Mouse (Mus musculus) thymus, adult 2 months (tissue): Measurements from ENCODE around the gene Ttc9c. TPM values are rescaled to one million over a fixed set of nuclear protein-coding genes. Genes with fewer than 3 reads are reported as not detected.
A peak's percentile ranks its signal among the peaks of the same experiment; 100 is the strongest.

Source experiments
- DNase-seq: peaks from one replicate; pipeline ENCODE4 v3.0.0; 2021
- H3K27ac ChIP-seq: fragments of 200-500 bp; 2 replicates; pipeline ENCODE4 v1.5.1; 2012; ENCODE audit warnings: low read length, control low read depth; ENCODE audit not compliant: control insufficient read depth, insufficient read depth
- H3K27me3 ChIP-seq: fragments of 200-500 bp; 2 replicates; pipeline ENCODE4 v1.6.1; 2012; ENCODE audit warnings: mild to moderate bottlenecking, low read length, moderate library complexity, mixed read lengths; ENCODE audit not compliant: control insufficient read depth, insufficient read depth
- H3K36me3 ChIP-seq: fragments of 200-500 bp; 2 replicates; pipeline ENCODE4 v1.6.1; 2012; ENCODE audit warnings: mild to moderate bottlenecking, low read length, moderate library complexity; ENCODE audit not compliant: control insufficient read depth, insufficient read depth
- H3K4me1 ChIP-seq: fragments of 200-500 bp; replicated peaks from 2 replicates; pipeline ENCODE4 v1.6.1; 2012; ENCODE audit warnings: low read length; ENCODE audit not compliant: control insufficient read depth, insufficient read depth
- H3K4me3 ChIP-seq: fragments of 200-500 bp; 2 replicates; pipeline ENCODE4 v1.5.1; 2012; ENCODE audit warnings: mild to moderate bottlenecking, low read length, control low read depth, moderate library complexity; ENCODE audit not compliant: control insufficient read depth, insufficient read depth
- CTCF ChIP-seq: fragments of 200-500 bp; IDR thresholded peaks from 2 replicates; pipeline ENCODE4 v1.5.1; 2012; ENCODE audit warnings: mild to moderate bottlenecking, control low read depth, low read length, moderate library complexity, borderline replicate concordance; ENCODE audit not compliant: control insufficient read depth, poor library complexity, insufficient read depth; ENCODE audit errors: extremely low read depth
- POLR2A ChIP-seq: fragments of 200-500 bp; IDR thresholded peaks from 2 replicates; pipeline ENCODE4 v1.6.1; 2012; ENCODE audit warnings: mild to moderate bottlenecking, low read length, control low read depth, moderate library complexity; ENCODE audit not compliant: control insufficient read depth, poor library complexity, insufficient read depth; ENCODE audit errors: extremely low read depth
- WGBS: fragments of 180-500 bp; shearing (Covaris S2); methylation state at CpG from one replicate; pipeline ENCODE4 v1.1.7; 2018; 5-methylcytosine and 5-hydroxymethylcytosine counted together
- polyA plus RNA-seq: library from polyadenylated mRNA; depleted of rRNA; stranded (reverse); fragments of >200 nt; gene quantifications from 2 replicates; pipeline ENCODE4 v1.2.3, GENCODE M21; 2012

The Ttc9c gene
- polyA plus RNA-seq, 1 experiment = 37.5 TPM

GRCm38 (mm10) chr19:8818301-8818798, 783 bp downstream of the Ttc9c start:
- Histone ChIP-seq H3K4me1 (peaks cover 9% of the 10 kb centered on the region), H3K27ac (peak overlapping the region; percentile 48), H3K36me3 (peaks cover 16% of the 10 kb centered on the region), H3K27me3 (no peaks in the 10 kb centered on the region), H3K4me3 (peak overlapping the region; percentile 56)
- no peak for DNase-seq
- WGBS = 6% methylated on average over 14 of the region's 14 CpGs
- no peak for TF ChIP-seq POLR2A
- 0 out of 2 replicates have a peak, but pooled peaks have one; percentile 17 for TF ChIP-seq CTCF

DNA sequence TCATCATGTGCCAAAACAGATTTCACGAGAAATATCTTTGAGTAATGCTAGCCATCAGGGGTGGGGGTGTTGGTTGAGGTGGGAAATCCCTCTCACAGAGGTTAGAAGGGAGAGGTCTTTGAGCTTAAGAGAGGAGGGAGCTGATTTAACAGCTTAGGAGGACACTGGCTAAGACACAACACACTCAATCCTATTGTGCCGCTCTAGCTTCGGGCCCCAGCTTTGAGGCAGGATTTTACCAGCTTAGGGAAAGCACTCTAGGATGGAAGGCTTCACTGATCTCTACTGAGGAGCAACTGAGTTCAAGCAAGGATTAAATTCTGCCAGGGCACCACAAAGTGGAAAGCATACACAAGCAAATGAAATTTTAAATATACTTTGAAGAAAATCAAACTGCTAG, 2.1 kb downstream of the Ttc9c start:
- Histone ChIP-seq H3K4me3 (no peak overlapping the region), H3K27ac (no peak overlapping the region), H3K36me3 (peaks cover 20% of the 10 kb centered on the region), H3K4me1 (peaks cover 6% of the 10 kb centered on the region), H3K27me3 (no peaks in the 10 kb centered on the region)
- whole genome bisulfite sequencing = 84% methylated on average over 3 of the region's 3 CpGs
- TF ChIP-seq CTCF = no peak
- TF ChIP-seq POLR2A = no peak
- no peak for DNase-seq

DNA sequence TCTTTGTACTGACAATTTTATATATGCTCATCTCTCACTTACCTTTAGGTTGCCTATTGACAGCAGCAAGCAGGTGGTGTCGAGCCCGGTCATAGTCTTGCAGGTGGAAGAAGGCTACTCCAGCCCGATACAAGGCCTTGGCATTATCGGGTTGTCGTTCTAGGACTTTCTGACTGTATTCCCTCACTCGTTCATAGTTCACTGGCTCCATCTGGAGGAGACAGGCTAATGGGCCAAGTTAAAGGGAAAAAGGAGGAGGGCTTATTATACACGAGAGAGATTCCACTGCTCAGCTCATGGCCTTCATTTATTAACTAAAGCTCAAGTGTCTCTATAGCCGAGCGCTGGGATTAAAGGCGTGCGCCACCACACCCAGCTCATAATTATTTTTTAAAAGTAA, 3.3 kb downstream of the Ttc9c start:
- TF ChIP-seq CTCF (no peak), POLR2A (no peak)
- no peak for DNase-seq
- Histone ChIP-seq H3K36me3 (peaks cover 29% of the 10 kb centered on the region), H3K27me3 (no peaks in the 10 kb centered on the region), H3K4me1 (peaks cover 6% of the 10 kb centered on the region), H3K27ac (no peak overlapping the region), H3K4me3 (no peak overlapping the region)
- 91% methylated on average over 11 of the region's 11 CpGs for WGBS

DNA sequence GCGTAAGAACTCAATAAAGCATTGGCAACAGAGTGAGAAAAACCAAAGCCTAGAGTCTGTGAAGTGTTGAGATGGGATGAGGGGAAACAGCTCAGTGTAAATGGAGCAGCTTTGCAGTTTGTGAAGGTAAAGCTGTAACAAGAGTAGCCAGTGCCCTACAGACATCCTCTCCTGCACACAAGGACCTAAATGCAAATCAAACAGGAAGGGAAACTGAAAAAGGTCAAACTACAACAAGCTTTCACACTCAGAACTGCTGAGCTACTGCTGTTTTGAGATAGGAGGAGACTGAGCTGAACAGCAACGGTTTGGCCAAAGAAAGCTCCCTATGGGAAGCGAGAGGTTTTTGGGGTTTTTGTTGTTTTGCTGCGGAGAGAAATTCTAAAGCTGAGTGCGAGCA, 12.3 kb downstream of the Ttc9c start:
- DNase-seq = no peak

DNA sequence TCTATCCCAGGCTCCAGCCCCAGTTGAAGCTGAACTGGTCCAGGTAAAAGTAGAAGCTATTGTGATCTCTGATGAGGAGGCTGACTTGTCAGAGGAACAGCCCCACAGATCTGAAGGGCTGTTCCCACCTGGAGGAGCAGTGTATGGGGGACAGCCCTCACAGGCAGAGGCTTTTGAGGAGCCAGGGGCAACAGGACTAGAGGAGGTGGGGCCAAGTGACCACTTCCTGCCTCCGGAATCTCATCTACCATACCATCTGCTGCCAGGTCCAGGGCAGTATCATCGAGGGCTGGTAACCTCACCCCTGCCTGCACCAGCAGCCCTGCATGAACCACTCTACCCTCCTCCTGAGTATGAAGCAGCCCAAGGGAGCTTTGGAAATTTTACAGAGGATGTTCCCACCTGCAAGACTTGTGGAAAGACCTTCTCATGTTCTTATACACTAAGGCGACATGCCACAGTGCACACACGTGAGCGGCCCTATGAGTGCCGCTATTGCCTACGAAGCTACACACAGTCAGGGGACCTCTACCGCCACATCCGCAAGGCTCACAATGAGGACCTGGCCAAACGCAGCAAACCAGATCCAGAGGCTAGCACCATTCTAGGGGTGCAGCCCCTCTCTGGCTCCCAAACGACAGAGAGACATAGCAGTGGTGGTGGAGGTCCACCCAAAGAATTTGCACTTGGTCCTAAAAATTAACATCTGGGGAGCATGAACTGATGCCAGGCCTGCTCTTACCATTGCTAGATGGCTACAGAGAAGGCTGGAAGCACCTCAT, 15.1 kb downstream of the Ttc9c start:
- H3K27me3 ChIP-seq = no peaks in the 10 kb centered on the region
- H3K36me3 ChIP-seq = peaks cover 16% of the 10 kb centered on the region; the same call in 1 of the 2 replicates
- peaks cover 13% of the 10 kb centered on the region; the same call in 1 of the 2 replicates for H3K4me1 ChIP-seq
- 80% methylated on average over 11 of the region's 11 CpGs for WGBS
- no peak overlapping the region for H3K4me3 ChIP-seq
- DNase-seq = no peak
- no peak for TF ChIP-seq CTCF
- TF ChIP-seq POLR2A = no peak
- H3K27ac ChIP-seq = no peak overlapping the region

More for the DNA sequence above, 12.3 kb downstream of the Ttc9c start:
- WGBS = 89% methylated on average over 5 of the region's 5 CpGs
- Histone ChIP-seq H3K4me3 (no peak overlapping the region), H3K36me3 (peaks cover 36% of the 10 kb centered on the region), H3K4me1 (peaks cover 13% of the 10 kb centered on the region; the same call in 1 of the 2 replicates), H3K27me3 (no peaks in the 10 kb centered on the region), H3K27ac (no peak overlapping the region)
- TF ChIP-seq POLR2A (no peak), CTCF (no peak)

GRCm38 (mm10) chr19:8803204-8803780, 15.8 kb downstream of the Ttc9c start:
- no peak for TF ChIP-seq POLR2A
- TF ChIP-seq CTCF = no peak
- peaks cover 11% of the 10 kb centered on the region; the same call in 1 of the 2 replicates for H3K36me3 ChIP-seq
- H3K4me1 ChIP-seq = peaks cover 15% of the 10 kb centered on the region; the same call in 1 of the 2 replicates
- no peaks in the 10 kb centered on the region for H3K27me3 ChIP-seq
- 86% methylated on average over 9 of the region's 9 CpGs for WGBS
- H3K4me3 ChIP-seq = no peak overlapping the region
- H3K27ac ChIP-seq = no peak overlapping the region
- no peak for DNase-seq
